Mouse (Mus musculus) stomach, embryonic 16.5 days (tissue): Measurements from ENCODE around the gene Ube2g1. TPM values are rescaled to one million over a fixed set of nuclear protein-coding genes. Genes with fewer than 3 reads are reported as not detected.

Experiments
- ATAC-seq: fragments of 200-750 bp; cut with Nextera tagmentation; 2 replicates; pipeline ENCODE4 v1.8.0; 2017; ENCODE audit warnings: moderate number of reproducible peaks, moderate TSS enrichment; ENCODE audit not compliant: insufficient read depth, low FRiP score
- H3K27ac ChIP-seq: fragments of 300-500 bp; sonication (generic); 2 replicates; pipeline ENCODE4 v1.5.1; 2014; ENCODE audit warnings: low read length
- H3K27me3 ChIP-seq: fragments of 300-500 bp; sonication (generic); 2 replicates; pipeline ENCODE4 v1.6.1; 2014; ENCODE audit warnings: low read length, control low read depth, mixed read lengths; ENCODE audit not compliant: control insufficient read depth, insufficient read depth
- H3K36me3 ChIP-seq: fragments of 300-500 bp; sonication (generic); 2 replicates; pipeline ENCODE4 v1.6.1; 2014; ENCODE audit warnings: low read length; ENCODE audit not compliant: control insufficient read depth, insufficient read depth
- H3K4me1 ChIP-seq: fragments of 300-500 bp; sonication (generic); 2 replicates; pipeline ENCODE4 v1.6.1; 2014; ENCODE audit warnings: low read length, control low read depth, mixed read lengths; ENCODE audit not compliant: control insufficient read depth, insufficient read depth
- H3K4me2 ChIP-seq: fragments of 300-500 bp; sonication (generic); 2 replicates; pipeline ENCODE4 v1.6.1; 2014; ENCODE audit warnings: low read depth, low read length, mixed read lengths
- H3K4me3 ChIP-seq: fragments of 300-500 bp; sonication (generic); replicated peaks from 2 replicates; pipeline ENCODE4 v1.5.1; 2014; ENCODE audit warnings: mild to moderate bottlenecking, low read length
- H3K9ac ChIP-seq: fragments of 300-500 bp; sonication (generic); 2 replicates; pipeline ENCODE4 v1.6.1; 2014; ENCODE audit warnings: low read length
- H3K9me3 ChIP-seq: fragments of 300-500 bp; sonication (generic); replicated peaks from 2 replicates; pipeline ENCODE4 v1.6.1; 2016; ENCODE audit warnings: low read length, control low read depth; ENCODE audit not compliant: control insufficient read depth
- WGBS: fragments of 180-500 bp; shearing (Covaris S2); extraction: QIAGEN DNeasy Blood & Tissue Kit; methylation state at CpG from one replicate; pipeline ENCODE4 v1.1.7; 2014; 5-methylcytosine and 5-hydroxymethylcytosine counted together
- polyA plus RNA-seq: library from polyadenylated mRNA; unstranded; fragments of >200 nt; fragmentation: Nextera tagmentation; extraction: Ambion mirVana; gene quantifications from 2 replicates; pipeline ENCODE4 v1.2.1, GENCODE M21; 2015

The Ube2g1 gene
- polyA plus RNA-seq, 1 experiment from 2014 or later, result 62.7 TPM

- Histone ChIP-seq H3K4me3 (no peak overlapping the region), H3K9me3 (no peaks in the 10 kb centered on the region), H3K4me1 (no peaks in the 10 kb centered on the region), H3K36me3 (no peaks in the 10 kb centered on the region), H3K9ac (no peak overlapping the region), H3K27ac (no peak overlapping the region), H3K4me2 (no peak overlapping the region), H3K27me3 (no peaks in the 10 kb centered on the region)
- no peak for ATAC-seq
These were observed 73.6 kb downstream of the Ube2g1 start for GRCm38 (mm10) chr11:72680726-72681125.

GRCm38 (mm10) chr11:72683402-72683801 lies 76.3 kb downstream of the Ube2g1 start:
- WGBS, result 93% methylated on average over 2 of the region's 2 CpGs
- Histone ChIP-seq H3K9me3 (no peaks in the 10 kb centered on the region), H3K4me1 (peaks cover 4% of the 10 kb centered on the region), H3K9ac (no peak overlapping the region), H3K4me3 (no peak overlapping the region), H3K4me2 (no peak overlapping the region), H3K27ac (no peak overlapping the region), H3K36me3 (no peaks in the 10 kb centered on the region), H3K27me3 (no peaks in the 10 kb centered on the region)
- no peak for ATAC-seq

- no peak overlapping the region for H3K9ac ChIP-seq
- H3K4me3 ChIP-seq, result no peak overlapping the region
- ATAC-seq, result no peak
- H3K4me1 ChIP-seq, result peaks cover 16% of the 10 kb centered on the region
- no peaks in the 10 kb centered on the region for H3K27me3 ChIP-seq
- H3K36me3 ChIP-seq, result no peaks in the 10 kb centered on the region
- H3K9me3 ChIP-seq, result no peaks in the 10 kb centered on the region
- H3K4me2 ChIP-seq, result no peak overlapping the region
- no peak overlapping the region for H3K27ac ChIP-seq
These were observed 79.6 kb downstream of the Ube2g1 start for GRCm38 (mm10) chr11:72686697-72687096.

- peaks cover 16% of the 10 kb centered on the region for H3K4me1 ChIP-seq
- ATAC-seq, result no peak
- 17% methylated on average over 5 of the region's 5 CpGs for WGBS
- H3K27me3 ChIP-seq, result no peaks in the 10 kb centered on the region
- no peak overlapping the region for H3K4me2 ChIP-seq
- no peak overlapping the region for H3K27ac ChIP-seq
- no peak overlapping the region for H3K9ac ChIP-seq
- H3K4me3 ChIP-seq, result no peak overlapping the region
- no peaks in the 10 kb centered on the region for H3K9me3 ChIP-seq
- H3K36me3 ChIP-seq, result no peaks in the 10 kb centered on the region
These were observed 81.2 kb downstream of the Ube2g1 start for GRCm38 (mm10) chr11:72688242-72688641.

- H3K4me1 ChIP-seq, result peaks cover 16% of the 10 kb centered on the region
- H3K4me3 ChIP-seq, result peak overlapping the region; percentile 78
- H3K27me3 ChIP-seq, result no peaks in the 10 kb centered on the region
- H3K36me3 ChIP-seq, result no peaks in the 10 kb centered on the region
- H3K9ac ChIP-seq, result no peak overlapping the region
- ATAC-seq, result no peak
- H3K9me3 ChIP-seq, result no peaks in the 10 kb centered on the region
- WGBS, result 52% methylated on average over 3 of the region's 3 CpGs
- peak overlapping the region; percentile 69; the same call in 1 of the 2 replicates for H3K27ac ChIP-seq
- peak overlapping the region; percentile 63 for H3K4me2 ChIP-seq
These were observed 82.0 kb downstream of the Ube2g1 start for GRCm38 (mm10) chr11:72689115-72689514.

- H3K27me3 ChIP-seq, result no peaks in the 10 kb centered on the region
- no peaks in the 10 kb centered on the region for H3K9me3 ChIP-seq
- H3K36me3 ChIP-seq, result no peaks in the 10 kb centered on the region
- ATAC-seq, result peak; percentile 96
- peak within 1 kb of the TSS; percentile 78 for H3K4me3 ChIP-seq
- peak within 1 kb of the TSS; percentile 69 for H3K27ac ChIP-seq
- peak within 1 kb of the TSS; percentile 81 for H3K4me2 ChIP-seq
- H3K9ac ChIP-seq, result peak within 1 kb of the TSS; percentile 78
- peaks cover 16% of the 10 kb centered on the region for H3K4me1 ChIP-seq
- WGBS, result under 1% methylated on average over 56 of the region's 56 CpGs
These were observed 82.7 kb downstream of the Ube2g1 start, which contains the start of gene Ankfy1 for GRCm38 (mm10) chr11:72689551-72690510. Gene Ankfy1, plus strand, starts transcription at chr11:72690006.

GRCm38 (mm10) chr11:72692353-72692752 lies 85.3 kb downstream of the Ube2g1 start:
- Histone ChIP-seq H3K4me1 (peaks cover 16% of the 10 kb centered on the region), H3K4me2 (no peak overlapping the region), H3K27me3 (no peaks in the 10 kb centered on the region), H3K36me3 (no peaks in the 10 kb centered on the region), H3K4me3 (no peak overlapping the region), H3K27ac (no peak overlapping the region), H3K9ac (no peak overlapping the region), H3K9me3 (no peaks in the 10 kb centered on the region)
- WGBS, result 89% methylated on average over 4 of the region's 4 CpGs
- no peak for ATAC-seq

GRCm38 (mm10) chr11:72695025-72695424 lies 87.9 kb downstream of the Ube2g1 start:
- 76% methylated on average over 3 of the region's 3 CpGs for WGBS
- H3K4me1 ChIP-seq, result peaks cover 7% of the 10 kb centered on the region
- H3K27me3 ChIP-seq, result no peaks in the 10 kb centered on the region
- ATAC-seq, result no peak
- H3K27ac ChIP-seq, result no peak overlapping the region
- no peak overlapping the region for H3K9ac ChIP-seq
- H3K4me3 ChIP-seq, result no peak overlapping the region
- H3K9me3 ChIP-seq, result no peaks in the 10 kb centered on the region
- H3K4me2 ChIP-seq, result no peak overlapping the region
- no peaks in the 10 kb centered on the region for H3K36me3 ChIP-seq

- ATAC-seq, result no peak
- Histone ChIP-seq H3K4me1 (no peaks in the 10 kb centered on the region), H3K9ac (no peak overlapping the region), H3K4me3 (no peak overlapping the region), H3K27me3 (no peaks in the 10 kb centered on the region), H3K36me3 (no peaks in the 10 kb centered on the region), H3K27ac (no peak overlapping the region), H3K4me2 (no peak overlapping the region), H3K9me3 (no peaks in the 10 kb centered on the region)
- WGBS, result 86% methylated on average over 2 of the region's 2 CpGs
These were observed 89.4 kb downstream of the Ube2g1 start for GRCm38 (mm10) chr11:72696368-72696971.
